Mouse (Mus musculus): ENCODE measurements around the gene Asb5.
"Not testable (repeated sequence)": the region's sequence is repeated elsewhere in the genome, so short reads cannot be mapped to it uniquely, and the experiment has no call there.

Asb5 gene

DNA sequence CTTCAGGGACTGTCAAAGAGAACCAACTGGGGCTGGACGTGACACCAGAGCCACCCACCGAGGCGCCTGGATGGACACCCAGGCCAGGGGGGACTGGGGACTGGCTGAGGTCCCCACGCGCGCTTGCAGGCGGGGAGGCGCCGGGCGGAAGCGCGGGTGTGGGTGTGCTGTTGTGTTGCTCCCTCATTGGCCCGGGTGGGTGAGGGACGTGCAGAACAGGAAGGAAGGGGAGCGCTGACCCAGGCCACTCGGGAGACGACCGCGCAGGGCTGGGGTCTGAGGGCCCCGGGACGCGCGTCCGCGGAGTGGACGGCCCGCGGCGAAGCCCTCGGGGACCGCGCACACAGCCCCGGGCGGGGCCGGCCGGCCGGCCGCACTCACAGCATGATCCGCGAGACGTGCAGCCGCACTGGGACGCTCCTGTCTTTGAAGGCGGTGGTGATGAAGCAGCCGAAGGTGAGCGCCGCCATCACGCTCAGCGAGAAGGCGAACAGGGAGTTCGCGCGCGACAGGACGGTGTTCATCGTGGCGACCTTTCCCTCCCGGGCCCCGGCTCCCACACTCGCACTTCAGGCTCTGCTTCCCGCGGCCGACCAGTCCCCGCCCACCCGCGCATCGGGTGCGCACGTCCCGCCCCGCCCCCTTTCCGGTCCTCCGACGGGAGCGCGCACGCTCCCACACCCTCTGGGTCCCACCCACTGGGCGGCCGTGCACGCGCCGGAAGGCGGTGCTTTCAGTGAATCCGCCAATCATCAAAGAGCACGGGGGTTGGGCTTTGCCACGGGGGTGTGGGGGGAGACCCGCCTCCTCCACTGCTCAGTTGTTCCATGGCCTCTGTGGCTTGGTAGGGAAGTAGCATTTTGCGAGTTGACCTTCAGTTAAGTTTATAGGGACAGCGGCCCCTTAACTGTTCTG lies at the start of gene Asb5, which contains the start of gene Spcs3:
Asb5 (plus strand) TSS at position 199 of the 915 bp plus-strand sequence.
Spcs3 (minus strand) TSS at position 617 of the 915 bp plus-strand sequence.
- DNase-seq (ENCODE audit: low spot score) = peak; percentile 88

DNA sequence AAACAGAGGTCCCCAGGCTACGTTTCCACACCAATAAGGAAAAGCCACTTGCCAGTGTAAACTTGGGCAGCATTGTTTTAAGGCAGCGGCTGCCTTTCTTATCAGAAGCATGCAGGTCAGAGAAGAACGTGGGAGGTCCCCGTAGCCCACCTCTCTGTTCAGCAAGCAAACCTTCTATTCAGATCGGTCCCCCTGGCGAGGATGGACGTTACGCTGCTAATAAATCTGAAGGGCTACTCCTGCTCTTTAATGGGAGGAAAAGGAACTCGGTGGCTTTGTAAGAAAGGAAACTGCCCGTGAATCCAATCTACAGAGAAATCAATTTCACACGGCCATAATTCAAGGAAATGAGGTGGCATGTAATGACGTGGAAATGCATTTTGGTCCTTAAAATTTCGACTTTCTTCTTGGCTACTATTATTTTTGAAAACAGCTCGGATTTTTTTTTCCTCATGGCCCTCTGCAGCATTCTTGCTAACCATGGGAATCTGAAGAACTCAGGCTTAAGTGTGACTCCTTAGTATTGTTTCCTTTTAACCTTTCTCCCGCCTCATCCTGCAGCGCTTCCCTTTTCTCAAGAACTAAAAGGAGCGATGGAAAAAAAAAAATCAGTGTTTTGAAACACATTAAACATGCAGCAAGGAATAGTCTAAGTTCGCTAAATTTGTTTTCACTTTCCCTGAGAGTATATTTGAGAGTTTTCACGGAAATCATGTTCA lies 42.7 kb upstream of the Asb5 start:
- no peak for DNase-seq (ENCODE audit: low spot score)

GRCm38 (mm10) chr8:54488437-54488836 lies 40.9 kb upstream of the Asb5 start:
- no peak for DNase-seq (ENCODE audit: low spot score)

- DNase-seq (ENCODE audit: low spot score) = no peak
Observed at GRCm38 (mm10) chr8:54491057-54491690, 38.2 kb upstream of the Asb5 start.

- no peak for DNase-seq (ENCODE audit: low spot score)
Observed at GRCm38 (mm10) chr8:54491934-54492333, 37.4 kb upstream of the Asb5 start.

DNA sequence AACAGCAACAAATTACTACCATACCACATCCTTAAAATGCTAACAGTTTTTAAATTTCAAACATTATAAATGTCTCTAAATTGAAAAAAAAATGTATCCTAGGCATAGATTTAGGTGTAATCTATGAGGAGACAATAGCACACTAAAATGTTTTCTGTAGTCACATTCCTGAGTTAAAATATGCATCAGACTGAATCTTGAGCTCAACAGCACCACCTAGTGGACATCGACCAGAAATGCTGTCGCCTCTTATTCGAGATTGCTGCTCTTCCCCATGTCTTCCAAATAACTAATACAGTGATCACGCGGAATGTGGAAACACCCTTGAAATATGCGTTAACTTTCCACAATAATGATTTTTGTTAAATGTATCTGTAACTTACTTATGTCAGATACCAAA lies 36.3 kb upstream of the Asb5 start:
- no peak for DNase-seq (ENCODE audit: low spot score)

DNA sequence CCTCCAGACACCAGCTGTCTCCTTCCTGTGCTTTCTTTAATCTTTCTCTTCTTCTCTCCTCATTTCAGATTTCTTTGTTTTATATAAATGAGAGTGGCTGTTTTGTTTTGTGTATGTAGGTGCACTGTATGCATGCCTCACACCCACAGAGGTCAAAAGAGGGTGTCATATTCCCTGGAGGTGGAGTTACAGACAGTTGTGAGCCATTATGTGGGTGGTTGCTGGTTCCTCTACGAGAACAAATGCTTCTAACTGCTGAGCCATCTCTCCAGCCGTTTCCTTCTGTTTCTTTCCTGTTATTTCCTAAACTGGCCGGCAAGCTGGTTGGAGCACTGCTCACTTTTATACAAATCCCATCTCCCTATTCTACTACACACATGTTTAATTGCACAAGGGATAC lies 35.5 kb upstream of the Asb5 start:
- DNase-seq (ENCODE audit: low spot score) = no peak

- no peak for DNase-seq (ENCODE audit: low spot score)
Observed at GRCm38 (mm10) chr8:54503104-54503503, 26.3 kb upstream of the Asb5 start.

GRCm38 (mm10) chr8:54505060-54505459 lies 24.3 kb upstream of the Asb5 start:
- DNase-seq (ENCODE audit: low spot score) = no peak

GRCm38 (mm10) chr8:54507428-54508095 lies 21.8 kb upstream of the Asb5 start:
- DNase-seq (ENCODE audit: low spot score) = peak; percentile 52

DNA sequence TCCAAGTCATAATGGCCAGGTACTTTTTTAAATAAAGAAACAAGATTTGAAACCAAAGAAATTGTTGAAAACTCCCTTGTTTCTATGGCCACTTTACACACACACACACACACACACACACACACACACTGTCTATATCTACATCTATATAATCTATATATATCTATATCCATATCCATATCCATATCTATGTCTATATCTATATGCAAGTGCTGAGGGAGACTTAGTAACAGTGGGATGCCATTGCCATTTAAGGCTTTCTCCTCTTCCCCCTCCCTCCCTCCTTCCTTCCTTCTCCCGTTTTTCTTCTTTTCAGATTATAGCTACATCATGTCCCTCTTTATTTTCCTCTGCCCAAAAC lies 21.3 kb upstream of the Asb5 start:
- no peak for DNase-seq (ENCODE audit: low spot score)

DNA sequence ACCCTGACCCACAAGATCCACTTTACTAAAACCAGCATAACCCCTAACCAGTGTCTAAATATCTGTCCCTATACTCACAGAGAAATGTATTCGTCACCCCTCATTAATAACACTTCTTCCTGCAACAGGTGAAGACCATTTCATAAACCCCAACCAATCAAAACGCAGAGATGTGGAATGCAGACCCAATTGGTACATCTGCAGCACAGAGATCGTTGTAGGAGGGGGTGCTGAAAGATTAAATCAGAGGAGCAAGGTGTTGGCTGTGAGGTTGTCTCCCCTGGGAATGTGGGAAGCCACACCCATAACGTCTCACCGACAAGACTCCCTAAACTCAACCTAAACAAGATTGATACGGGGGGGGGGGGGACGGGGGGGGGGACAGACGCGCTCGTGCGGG lies 20.6 kb upstream of the Asb5 start:
- DNase-seq (ENCODE audit: low spot score) = no peak

DNA sequence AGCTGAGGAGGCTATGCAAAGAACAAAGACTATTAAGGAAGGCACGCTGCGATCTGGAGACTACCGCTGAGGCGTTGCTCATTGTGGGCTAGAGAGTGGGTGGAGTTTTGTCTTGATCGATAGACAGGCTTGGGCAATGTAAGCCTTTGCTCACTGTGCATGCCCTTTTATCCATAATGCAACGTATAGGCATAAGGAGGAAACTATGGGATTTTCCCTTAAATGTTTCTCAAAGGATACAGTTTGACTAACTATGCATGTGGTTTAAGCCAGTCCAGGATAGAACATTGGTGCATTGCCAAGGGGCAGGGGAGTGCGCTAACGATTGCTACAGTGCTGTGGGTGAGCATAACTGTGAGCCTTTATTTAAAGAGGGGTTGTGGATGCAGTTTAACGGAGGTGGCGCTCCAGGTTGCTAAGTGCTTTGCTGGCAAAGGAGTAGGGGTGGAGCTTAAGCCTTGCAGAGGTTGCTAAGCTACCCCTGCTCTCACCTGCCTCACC lies 20.1 kb upstream of the Asb5 start:
- no peak for DNase-seq (ENCODE audit: low spot score)

DNA sequence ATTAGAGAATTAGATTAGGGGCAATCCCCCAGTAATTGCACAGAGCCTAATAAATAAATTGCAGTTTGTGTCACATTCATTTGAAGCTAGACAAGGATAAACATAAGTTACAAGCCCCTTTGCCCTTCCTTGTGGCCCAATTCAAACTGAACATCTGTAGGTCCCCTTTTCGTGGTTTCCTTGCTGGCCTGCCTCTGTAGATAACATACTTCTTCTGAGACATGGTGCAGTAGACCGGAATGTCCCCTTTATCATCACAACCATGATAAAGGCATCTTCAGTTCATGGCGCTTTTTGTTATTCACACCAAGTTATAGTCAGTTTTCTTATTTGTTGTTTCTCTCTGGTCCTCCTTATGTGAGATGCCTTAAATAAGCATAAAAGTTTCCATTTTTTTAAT lies 17.6 kb upstream of the Asb5 start:
- no peak for DNase-seq (ENCODE audit: low spot score)

DNA sequence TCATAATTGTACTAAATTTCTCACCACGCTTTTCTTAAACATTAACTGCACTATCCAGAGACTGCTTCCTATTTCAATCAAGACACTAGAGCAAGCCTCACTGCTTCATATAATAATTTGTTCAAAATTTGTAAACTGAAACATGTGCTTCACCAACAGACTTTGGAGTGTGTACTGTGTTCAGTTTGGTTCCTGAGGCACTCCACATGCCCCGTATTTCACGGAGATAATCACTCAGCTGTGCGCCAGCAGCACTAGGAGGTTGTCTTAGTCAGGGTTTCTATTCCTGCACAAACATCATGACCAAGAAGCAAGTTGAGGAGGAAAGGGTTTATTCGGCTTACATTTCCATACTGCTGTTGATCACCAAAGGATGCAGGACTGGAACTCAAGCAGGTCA lies 17.2 kb upstream of the Asb5 start:
- DNase-seq (ENCODE audit: low spot score) = not testable (repeated sequence)

DNA sequence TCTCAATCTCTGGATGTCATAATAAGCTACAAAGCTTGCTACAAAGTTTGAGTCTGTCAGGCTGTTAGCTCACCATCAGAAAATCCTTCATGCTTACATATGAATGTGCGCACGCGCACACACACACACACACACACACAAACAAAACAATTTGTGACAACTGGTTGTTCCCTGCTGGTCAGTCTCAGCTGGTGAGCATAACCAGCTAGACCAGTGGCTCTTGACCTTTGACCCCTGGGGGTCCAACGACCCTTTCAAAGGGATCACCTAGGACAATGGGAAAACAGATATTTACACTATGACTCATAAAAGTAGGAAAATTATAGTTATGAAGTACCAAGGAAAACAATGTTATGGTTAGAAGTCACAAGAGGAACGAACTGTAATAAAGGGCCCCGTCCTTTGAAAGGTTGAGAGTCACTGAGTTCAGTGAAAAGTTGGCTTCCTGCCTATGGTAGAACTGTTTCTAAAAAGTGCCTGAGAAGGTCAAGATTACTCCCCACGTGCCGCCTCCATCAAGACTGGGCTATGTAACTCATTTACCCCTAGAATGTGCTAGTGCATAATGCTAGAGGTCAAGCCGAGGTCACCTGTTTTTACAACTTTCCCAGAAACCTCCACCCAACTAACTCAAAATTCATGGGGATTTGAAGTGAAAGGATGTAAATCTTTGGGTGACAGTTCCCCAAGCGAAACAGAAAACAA lies 10.5 kb upstream of the Asb5 start:
- no peak for DNase-seq (ENCODE audit: low spot score)

DNA sequence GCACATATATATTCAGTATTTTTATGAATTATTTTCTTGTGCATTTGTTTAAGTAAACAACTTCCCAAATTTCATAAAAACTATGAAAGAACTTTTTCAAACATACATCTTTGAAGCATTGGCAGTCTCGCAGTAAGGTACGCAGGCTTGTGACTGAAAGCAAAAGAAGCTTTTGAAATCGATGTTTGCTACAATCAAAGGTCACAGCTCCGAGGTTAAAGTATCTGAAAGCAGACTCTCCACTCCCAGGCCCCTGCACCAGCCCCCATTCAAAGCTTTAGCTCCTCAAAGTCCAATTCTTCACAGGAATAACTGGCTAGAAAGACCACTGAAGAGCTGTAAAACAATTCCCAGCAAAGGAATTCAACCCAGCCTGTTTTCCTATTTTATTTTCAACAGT lies 8.9 kb upstream of the Asb5 start:
- DNase-seq (ENCODE audit: low spot score) = no peak

- no peak for DNase-seq (ENCODE audit: low spot score)
Observed at GRCm38 (mm10) chr8:54525606-54526005, 3.8 kb upstream of the Asb5 start.

- DNase-seq (ENCODE audit: low spot score) = no peak
Observed at GRCm38 (mm10) chr8:54526700-54527099, 2.7 kb upstream of the Asb5 start.

GRCm38 (mm10) chr8:54528571-54528970 lies 809 bp upstream of the Asb5 start:
- DNase-seq (ENCODE audit: low spot score) = no peak

DNA sequence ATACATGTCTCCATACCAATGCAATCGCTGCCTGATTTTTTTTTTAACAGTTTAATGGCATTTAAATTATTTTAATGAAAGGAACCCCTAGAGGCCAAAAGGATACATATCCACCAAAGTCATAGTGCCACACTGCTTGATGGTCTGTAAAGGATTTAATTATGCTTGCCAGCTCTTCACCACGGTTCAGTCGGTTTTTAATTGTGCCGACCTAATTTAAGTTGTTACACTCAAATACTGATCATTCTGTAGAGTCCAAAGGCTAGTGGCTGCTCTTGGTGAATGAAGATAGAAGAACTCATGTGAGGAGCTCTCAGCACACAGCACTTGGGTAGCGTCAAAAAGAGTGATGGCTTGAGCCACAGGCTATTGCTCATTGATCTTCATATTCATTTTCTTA lies 5.8 kb downstream of the Asb5 start:
- no peak for DNase-seq (ENCODE audit: low spot score)
